Comparison of ENCODE assay signal across 21 mouse cellular contexts in genomic region chr4:127389645-127390044, GRCm38 (mm10). TPM values are rescaled to one million over a fixed set of nuclear protein-coding genes. Genes with fewer than 3 reads are reported as not detected.
DNase-seq lines count a peak whose midpoint lies in the region; ATAC-seq and TF ChIP-seq lines count a peak whose summit lies in the region.
"Had no signal": no experiment of that assay in that cellular context is flagged by ENCODE, and none has a peak within 500 bp of the region (broad histone marks: within the 10 kb centered on the region; RNA-seq: fewer than 3 reads in every experiment).

No protein-coding gene starts in this region.

- no peaks in the 10 kb centered on the region for H3K4me1 ChIP-seq in hindbrain, embryonic 16.5 days (ENCODE audit: control insufficient read depth, insufficient read depth, low read depth, low read length)
- H3K4me1 ChIP-seq in hindbrain, embryonic 11.5 days (replicated peaks; ENCODE audit: control insufficient read depth, insufficient read depth, low read length), result no peaks in the 10 kb centered on the region
- H3K4me1 ChIP-seq in limb, embryonic 12.5 days (replicated peaks), result peaks cover 6% of the 10 kb centered on the region; the same call in 1 of the 2 replicates
- H3K4me1 ChIP-seq in limb, embryonic 10.5 days, result peaks cover 14% of the 10 kb centered on the region
- H3K4me1 ChIP-seq in neural tube, embryonic 13.5 days (replicated peaks), result peaks cover 16% of the 10 kb centered on the region
- H3K4me1 ChIP-seq: heart, embryonic 15.5 days; limb, embryonic 15.5 days; megakaryocyte, embryonic 14.5 days; midbrain, embryonic 15.5 days; stomach, embryonic 15.5 days had no signal

- H3K9me3 ChIP-seq in hindbrain, embryonic 16.5 days (ENCODE audit: control insufficient read depth, low read length), result no peaks in the 10 kb centered on the region
- no peaks in the 10 kb centered on the region for H3K9me3 ChIP-seq in hindbrain, embryonic 11.5 days (ENCODE audit: control insufficient read depth, low read length)
- peaks cover 4% of the 10 kb centered on the region; the same call in 1 of the 2 replicates for H3K9me3 ChIP-seq in limb, embryonic 12.5 days
- 0 out of 2 replicates have a peak, but pooled peaks cover 3% of the 10 kb centered on the region for H3K9me3 ChIP-seq in limb, embryonic 10.5 days (replicated peaks)
- H3K9me3 ChIP-seq in neural tube, embryonic 13.5 days, result 0 out of 2 replicates have a peak, but pooled peaks cover 6% of the 10 kb centered on the region
- H3K9me3 ChIP-seq: heart, embryonic 15.5 days; limb, embryonic 15.5 days; midbrain, embryonic 15.5 days; stomach, embryonic 15.5 days had no signal

- no peak overlapping the region for H3K9ac ChIP-seq in hindbrain, embryonic 16.5 days (ENCODE audit: low read depth, low read length)
- no peak overlapping the region for H3K9ac ChIP-seq in hindbrain, embryonic 11.5 days (ENCODE audit: low read depth, low read length)
- 0 out of 2 replicates have a peak overlapping the region, but pooled peaks have one; percentile 12 for H3K9ac ChIP-seq in limb, embryonic 12.5 days (replicated peaks)
- H3K9ac ChIP-seq in neural tube, embryonic 13.5 days, result peak overlapping the region; percentile 23; the same call in 1 of the 2 replicates
- H3K9ac ChIP-seq: heart, embryonic 15.5 days; limb, embryonic 15.5 days; midbrain, embryonic 15.5 days; stomach, embryonic 15.5 days had no signal

- 27% methylated on average over 13 of the region's 13 CpGs for WGBS in hindbrain, embryonic 16.5 days
- WGBS in hindbrain, embryonic 11.5 days, result 61% methylated on average over 13 of the region's 13 CpGs
- 26% methylated on average over 13 of the region's 13 CpGs for WGBS in limb, embryonic 12.5 days
- WGBS in limb, embryonic 10.5 days, result 54% methylated on average over 13 of the region's 13 CpGs
- 19% methylated on average over 13 of the region's 13 CpGs for WGBS in neural tube, embryonic 13.5 days

- no peak for TF ChIP-seq POLR2A in brain, embryonic 14.5 days (IDR thresholded peaks at IDR 0.05; ENCODE audit: borderline replicate concordance, extremely low read depth, insufficient read depth, insufficient read length, poor library complexity, severe bottlenecking)

- no peak for DNase-seq in hindbrain, embryonic 11.5 days (ENCODE audit: low spot score)
- no peak for DNase-seq in limb, embryonic 10.5 days (ENCODE audit: low spot score)
- DNase-seq in brain, embryonic 14.5 days (ENCODE audit: low read depth), result peak; percentile 71
- DNase-seq in urinary bladder, postnatal 10 days (ENCODE audit: low spot score), result no peak
- no peak for DNase-seq in thymus, postnatal 36 days
- DNase-seq: cerebellum, adult 18-20 months; cerebellum, postnatal 36 days; gastrocnemius, postnatal 10 days; heart, adult 18-20 months; kidney, adult 9 months; kidney, postnatal 36 days; lung, postnatal 14 days had no signal

- H3K27me3 ChIP-seq in hindbrain, embryonic 16.5 days (replicated peaks; ENCODE audit: control insufficient read depth, insufficient read depth, low read length), result no peaks in the 10 kb centered on the region
- H3K27me3 ChIP-seq in hindbrain, embryonic 11.5 days (ENCODE audit: control insufficient read depth, insufficient read depth, low read length), result no peaks in the 10 kb centered on the region
- no peaks in the 10 kb centered on the region for H3K27me3 ChIP-seq in limb, embryonic 12.5 days
- no peaks in the 10 kb centered on the region; the same call in 1 of the 2 replicates for H3K27me3 ChIP-seq in limb, embryonic 10.5 days (ENCODE audit: low read depth, poor library complexity, severe bottlenecking)
- H3K27me3 ChIP-seq in neural tube, embryonic 13.5 days, result peaks cover 4% of the 10 kb centered on the region; the same call in 1 of the 2 replicates
- H3K27me3 ChIP-seq: heart, embryonic 15.5 days; limb, embryonic 15.5 days; megakaryocyte, embryonic 14.5 days; midbrain, embryonic 15.5 days; stomach, embryonic 15.5 days had no signal

- H3K27ac ChIP-seq in hindbrain, embryonic 16.5 days (ENCODE audit: low read depth, low read length), result no peak overlapping the region
- H3K27ac ChIP-seq in hindbrain, embryonic 11.5 days (ENCODE audit: low read depth, low read length), result no peak overlapping the region
- no peak overlapping the region for H3K27ac ChIP-seq in limb, embryonic 12.5 days
- H3K27ac ChIP-seq in limb, embryonic 10.5 days, result no peak overlapping the region
- peak overlapping the region; percentile 42; the same call in 1 of the 2 replicates for H3K27ac ChIP-seq in neural tube, embryonic 13.5 days (replicated peaks)
- H3K27ac ChIP-seq: heart, embryonic 15.5 days; limb, embryonic 15.5 days; midbrain, embryonic 15.5 days; stomach, embryonic 15.5 days had no signal

- ATAC-seq in hindbrain, embryonic 16.5 days, result no peak
- no peak for ATAC-seq in hindbrain, embryonic 11.5 days (ENCODE audit: low FRiP score)
- ATAC-seq in limb, embryonic 12.5 days (ENCODE audit: insufficient number of reproducible peaks, insufficient read depth, low FRiP score, low TSS enrichment, low read depth), result no peak
- peak; percentile 65 for ATAC-seq in neural tube, embryonic 13.5 days (ENCODE audit: low read depth)
- ATAC-seq: midbrain, embryonic 15.5 days had no signal

- H3K4me2 ChIP-seq in hindbrain, embryonic 16.5 days (ENCODE audit: low read length), result peak overlapping the region; percentile 5; the same call in 1 of the 2 replicates
- no peak overlapping the region for H3K4me2 ChIP-seq in hindbrain, embryonic 11.5 days (replicated peaks; ENCODE audit: low read depth, low read length)
- peak overlapping the region; percentile 15; the same call in 1 of the 2 replicates for H3K4me2 ChIP-seq in limb, embryonic 12.5 days
- peak overlapping the region; percentile 34 for H3K4me2 ChIP-seq in neural tube, embryonic 13.5 days
- H3K4me2 ChIP-seq: heart, embryonic 15.5 days; limb, embryonic 15.5 days; midbrain, embryonic 15.5 days; stomach, embryonic 15.5 days had no signal

- no peak for TF ChIP-seq CTCF in brain, embryonic 14.5 days (IDR thresholded peaks at IDR 0.05; ENCODE audit: borderline replicate concordance, extremely low read depth, insufficient read depth, insufficient read length)

- H3K4me3 ChIP-seq in hindbrain, embryonic 16.5 days (ENCODE audit: low read length), result no peak overlapping the region
- H3K4me3 ChIP-seq in hindbrain, embryonic 11.5 days (ENCODE audit: low read depth, low read length), result no peak overlapping the region
- no peak overlapping the region for H3K4me3 ChIP-seq in limb, embryonic 12.5 days (replicated peaks)
- no peak overlapping the region for H3K4me3 ChIP-seq in limb, embryonic 10.5 days
- H3K4me3 ChIP-seq in neural tube, embryonic 13.5 days, result no peak overlapping the region
- H3K4me3 ChIP-seq: heart, embryonic 15.5 days; limb, embryonic 15.5 days; midbrain, embryonic 15.5 days; stomach, embryonic 15.5 days had no signal

- no peaks in the 10 kb centered on the region for H3K36me3 ChIP-seq in hindbrain, embryonic 16.5 days (ENCODE audit: control insufficient read depth, insufficient read depth, low read length)
- H3K36me3 ChIP-seq in hindbrain, embryonic 11.5 days (ENCODE audit: control insufficient read depth, insufficient read depth, low read length), result no peaks in the 10 kb centered on the region
- no peaks in the 10 kb centered on the region for H3K36me3 ChIP-seq in limb, embryonic 12.5 days
- H3K36me3 ChIP-seq in limb, embryonic 10.5 days, result no peaks in the 10 kb centered on the region
- no peaks in the 10 kb centered on the region for H3K36me3 ChIP-seq in neural tube, embryonic 13.5 days
- H3K36me3 ChIP-seq: heart, embryonic 15.5 days; limb, embryonic 15.5 days; midbrain, embryonic 15.5 days; stomach, embryonic 15.5 days had no signal

RNA-seq across cellular contexts. Expression of gene Gjb5, which starts 31.7 kb away (rescaled TPM):
- polyA plus RNA-seq in hindbrain, embryonic 16.5 days (2015; fragmentation: Nextera tagmentation; extraction: Ambion mirVana), result 0.20 and 0.34 TPM in 2 replicates
- polyA plus RNA-seq in hindbrain, embryonic 11.5 days (2014; fragmentation: Nextera tagmentation; extraction: Ambion mirVana), result 0.66 and 0.92 TPM in 2 replicates
- 0.70 and 0.76 TPM in 2 replicates for polyA plus RNA-seq in limb, embryonic 12.5 days (2016; fragmentation: Nextera tagmentation; extraction: Ambion mirVana)
- 1.6 and 1.7 TPM in 2 replicates for polyA plus RNA-seq in limb, embryonic 10.5 days (2016; fragmentation: Nextera tagmentation; extraction: Ambion mirVana)
- 0.06 and 0.18 TPM in 2 replicates for polyA plus RNA-seq in brain, embryonic 14.5 days (2012; rRNA removed)
- 0.22 and 0.45 TPM in 2 replicates for polyA plus RNA-seq in neural tube, embryonic 13.5 days (2015; fragmentation: Nextera tagmentation; extraction: Ambion mirVana)

RNA-seq across cellular contexts. Expression of gene Gjb4, which starts 35.8 kb away (rescaled TPM):
- polyA plus RNA-seq in hindbrain, embryonic 16.5 days (2015; fragmentation: Nextera tagmentation; extraction: Ambion mirVana), result 0.14 TPM in 1 of 2 replicates, not detected in the other
- 0.24 and 0.39 TPM in 2 replicates for polyA plus RNA-seq in hindbrain, embryonic 11.5 days (2014; fragmentation: Nextera tagmentation; extraction: Ambion mirVana)
- not detected in 2 replicates for polyA plus RNA-seq in limb, embryonic 12.5 days (2016; fragmentation: Nextera tagmentation; extraction: Ambion mirVana)
- not detected in 2 replicates for polyA plus RNA-seq in limb, embryonic 10.5 days (2016; fragmentation: Nextera tagmentation; extraction: Ambion mirVana)
- polyA plus RNA-seq in brain, embryonic 14.5 days (2012; rRNA removed), result 0.05 TPM in 1 of 2 replicates, not detected in the other
- polyA plus RNA-seq in neural tube, embryonic 13.5 days (2015; fragmentation: Nextera tagmentation; extraction: Ambion mirVana), result not detected in 2 replicates
- polyA plus RNA-seq: frontal cortex, adult 2 months; heart, embryonic 15.5 days had no signal

RNA-seq across cellular contexts. Expression of gene Gjb3, which starts 59.0 kb away (rescaled TPM):
- polyA plus RNA-seq in hindbrain, embryonic 16.5 days (2015; fragmentation: Nextera tagmentation; extraction: Ambion mirVana), result 0.15 and 0.19 TPM in 2 replicates
- polyA plus RNA-seq in hindbrain, embryonic 11.5 days (2014; fragmentation: Nextera tagmentation; extraction: Ambion mirVana), result 0.77 and 1.7 TPM in 2 replicates
- 4.3 TPM in 2 replicates for polyA plus RNA-seq in limb, embryonic 12.5 days (2016; fragmentation: Nextera tagmentation; extraction: Ambion mirVana)
- polyA plus RNA-seq in limb, embryonic 10.5 days (2016; fragmentation: Nextera tagmentation; extraction: Ambion mirVana), result 7.8 and 11.4 TPM in 2 replicates
- polyA plus RNA-seq in brain, embryonic 14.5 days (2012; rRNA removed), result 0.48 and 0.50 TPM in 2 replicates
- polyA plus RNA-seq in neural tube, embryonic 13.5 days (2015; fragmentation: Nextera tagmentation; extraction: Ambion mirVana), result not detected in 2 replicates
- polyA plus RNA-seq: midbrain, embryonic 15.5 days had no signal

Comparison
In these comparisons a context has a peak if more than half of its experiments do, and no peak if none do; other contexts are left out.
1. H3K9ac ChIP-seq: peak in limb, embryonic 12.5 days (single experiment) and neural tube, embryonic 13.5 days (single experiment); none in hindbrain, embryonic 16.5 days (single experiment) and hindbrain, embryonic 11.5 days (single experiment).